Mouse (Mus musculus): Measurements from ENCODE around the gene Gramd1b.

GRCm38 (mm10) chr9:40401818-40402217 lies 129.4 kb downstream of the Gramd1b start:
- TF ChIP-seq CTCF (IDR thresholded peaks at IDR 0.05; ENCODE audit: low read depth, low read length) = no peak
- TF ChIP-seq POLR2A (IDR thresholded peaks at IDR 0.05; ENCODE audit: borderline replicate concordance, low read depth, low read length) = no peak

All from bone marrow macrophage, adult 2 months (primary cell).